Mouse (Mus musculus): ENCODE measurements at regions not wholly inside any gene's neighbourhood (a gene's known extent, or its start where the extent isn't known, plus 50 kb on each side); places are given as distances from the start of the nearest gene placed in this dataset.
A peak's percentile ranks its signal among the peaks of the same experiment; 100 is the strongest.

DNA sequence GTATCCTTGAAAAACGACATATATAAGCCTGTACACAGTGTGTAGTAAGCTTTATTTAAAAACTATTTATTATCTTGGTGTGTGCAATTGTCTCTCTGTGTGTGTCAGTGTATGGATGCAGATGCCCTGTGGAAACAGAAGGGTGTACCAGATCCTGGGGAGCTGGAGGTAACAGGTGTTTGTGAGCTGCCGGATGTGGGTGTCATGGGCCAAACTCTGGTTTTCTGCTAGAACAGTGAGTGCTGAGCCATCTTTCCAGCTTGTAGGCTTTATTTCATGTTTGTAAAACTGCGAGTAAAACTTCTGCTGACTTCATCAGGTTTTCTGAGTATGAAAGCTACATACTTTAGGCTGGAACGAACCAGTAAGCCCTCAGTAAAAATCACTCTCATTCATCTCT, 322.3 kb upstream of the Gm5148 start:
- no peak for DNase-seq (ENCODE audit: inconsistent ontology term)

- DNase-seq (ENCODE audit: inconsistent ontology term), result no peak
Measured at GRCm38 (mm10) chr3:38045989-38046388, 321.7 kb upstream of the Gm5148 start.

GRCm38 (mm10) chr3:38045523-38045922, 321.2 kb upstream of the Gm5148 start:
- DNase-seq (ENCODE audit: inconsistent ontology term), result peak; percentile 24

GRCm38 (mm10) chr3:38044338-38044737, 320.0 kb upstream of the Gm5148 start:
- DNase-seq (ENCODE audit: inconsistent ontology term), result no peak

- DNase-seq (ENCODE audit: inconsistent ontology term), result peak; percentile 86
Measured at GRCm38 (mm10) chr3:38042614-38043013, 318.3 kb upstream of the Gm5148 start.

DNA sequence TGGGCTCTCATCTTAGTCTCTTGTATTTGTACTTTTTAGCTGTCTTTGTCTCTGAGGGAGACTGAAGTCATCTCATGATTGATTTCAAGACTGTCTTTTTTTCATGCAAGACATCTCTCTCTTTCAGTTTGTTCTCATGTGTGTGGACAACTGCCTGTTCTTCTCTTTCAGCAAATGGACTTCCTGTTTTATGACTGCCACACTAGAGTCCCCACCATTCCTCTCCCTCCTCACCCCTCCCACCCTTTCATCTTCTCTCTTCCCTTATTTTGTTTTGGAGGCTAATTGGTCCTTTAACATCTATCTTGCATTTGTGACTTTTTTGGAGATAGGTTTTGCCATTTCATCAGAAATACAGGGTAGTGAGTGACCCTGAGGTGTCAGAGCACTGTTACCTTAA, 311.8 kb upstream of the Gm5148 start:
- DNase-seq (ENCODE audit: inconsistent ontology term), result no peak

DNA sequence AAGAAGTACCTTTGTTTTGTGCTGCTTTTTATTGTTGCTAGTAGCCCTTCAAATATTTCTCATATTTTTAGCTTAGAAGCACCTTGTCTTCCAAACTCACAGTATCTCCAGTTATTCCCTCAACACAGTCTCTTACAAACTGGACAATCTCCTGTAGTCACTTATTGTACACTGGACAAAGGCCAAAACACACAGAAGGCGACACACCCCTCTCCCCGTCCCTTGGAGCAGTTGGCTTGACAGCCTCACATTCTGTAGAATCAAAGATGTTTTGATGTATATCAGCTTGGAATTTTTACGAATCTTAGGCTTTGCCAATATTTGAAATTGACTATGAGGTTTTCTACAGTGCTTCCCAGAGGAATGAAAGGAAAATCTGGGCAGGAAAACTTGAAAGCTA, 309.8 kb upstream of the Gm5148 start:
- no peak for DNase-seq (ENCODE audit: inconsistent ontology term)

DNA sequence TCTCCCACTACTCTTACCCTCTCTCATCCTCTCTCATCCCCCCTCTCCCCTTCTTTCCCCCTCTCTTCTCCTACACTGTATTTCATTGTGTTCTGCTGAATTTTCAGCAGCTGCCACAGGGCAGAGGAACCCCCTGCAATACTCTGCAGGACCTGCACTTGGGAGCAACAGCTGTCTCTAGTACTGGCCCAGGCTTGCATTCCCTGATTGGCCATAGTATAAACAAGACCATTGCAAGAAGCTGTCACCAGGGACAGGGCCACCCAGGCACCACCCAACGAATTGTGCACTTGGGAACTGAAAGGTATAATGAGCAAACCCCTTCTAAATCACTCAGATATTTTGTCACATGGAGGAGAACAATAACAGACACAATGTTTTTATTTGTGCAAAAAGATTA, 290.5 kb upstream of the Gm5148 start:
- DNase-seq (ENCODE audit: inconsistent ontology term), result no peak

DNA sequence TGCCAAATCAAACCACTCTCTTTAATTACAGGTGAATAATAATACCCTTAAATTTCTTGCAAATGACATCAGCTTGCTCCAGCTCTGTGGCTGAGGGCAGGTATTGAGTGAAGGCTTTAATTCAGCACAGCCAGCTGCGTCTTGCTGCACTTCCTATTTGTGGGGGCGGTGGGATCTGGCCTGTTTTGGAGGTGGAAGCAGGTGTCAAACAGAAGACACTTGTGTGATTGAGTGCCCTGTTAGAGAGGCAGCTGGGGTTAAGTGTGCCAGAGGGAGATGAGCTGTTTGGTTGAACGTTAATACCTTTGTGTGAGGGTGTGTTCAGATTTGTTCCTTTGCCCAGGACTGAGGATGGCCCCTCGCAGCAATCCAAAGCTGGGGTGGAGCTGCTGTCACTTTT, 284.9 kb upstream of the Gm5148 start:
- DNase-seq (ENCODE audit: inconsistent ontology term), result no peak

DNA sequence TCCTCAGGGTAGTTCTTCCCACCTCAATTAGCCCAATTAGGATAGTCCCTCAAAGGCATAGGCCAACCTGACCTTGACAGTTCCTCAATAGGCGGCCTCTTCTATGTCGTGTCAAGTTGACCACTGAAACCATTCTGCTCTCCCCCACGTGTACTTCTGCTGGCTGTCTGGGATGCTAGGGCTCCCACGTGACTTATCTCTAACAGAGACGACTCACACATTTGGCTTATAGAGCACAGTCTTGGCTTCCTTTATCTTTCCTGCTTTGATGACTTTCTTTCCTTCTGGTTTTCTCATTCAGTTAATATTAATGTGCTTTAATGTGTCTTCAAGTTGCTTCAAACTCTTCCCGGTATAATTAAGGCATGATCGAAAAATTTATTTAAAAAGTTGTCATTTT, 284.0 kb upstream of the Gm5148 start:
- DNase-seq (ENCODE audit: inconsistent ontology term), result no peak

- DNase-seq (ENCODE audit: inconsistent ontology term), result no peak
Measured at GRCm38 (mm10) chr3:38007626-38008025, 283.3 kb upstream of the Gm5148 start.

- no peak for DNase-seq (ENCODE audit: inconsistent ontology term)
Measured at GRCm38 (mm10) chr3:38002275-38002674, 278.0 kb upstream of the Gm5148 start.

- DNase-seq (ENCODE audit: inconsistent ontology term), result no peak
Measured at GRCm38 (mm10) chr3:37999779-38000178, 275.5 kb upstream of the Gm5148 start.

DNA sequence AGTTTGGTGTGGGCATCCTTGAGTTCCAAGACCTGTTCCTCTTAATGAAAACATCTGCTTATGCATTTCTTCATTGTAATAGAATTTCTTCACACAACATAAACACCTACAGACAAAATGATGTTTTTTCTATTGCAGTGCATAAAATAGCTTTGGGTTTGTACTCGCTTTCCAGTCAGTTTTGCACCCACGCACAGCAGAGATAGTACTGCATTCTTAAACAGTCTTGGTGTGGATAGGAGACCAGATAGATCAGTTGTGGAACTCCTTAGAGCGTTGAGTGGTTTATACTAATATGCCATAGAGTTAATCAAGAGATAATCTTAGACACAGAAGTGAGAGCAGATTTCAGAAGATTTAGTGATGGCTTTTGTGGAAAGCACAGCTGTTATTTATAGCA, 273.7 kb upstream of the Gm5148 start:
- DNase-seq (ENCODE audit: inconsistent ontology term), result no peak

DNA sequence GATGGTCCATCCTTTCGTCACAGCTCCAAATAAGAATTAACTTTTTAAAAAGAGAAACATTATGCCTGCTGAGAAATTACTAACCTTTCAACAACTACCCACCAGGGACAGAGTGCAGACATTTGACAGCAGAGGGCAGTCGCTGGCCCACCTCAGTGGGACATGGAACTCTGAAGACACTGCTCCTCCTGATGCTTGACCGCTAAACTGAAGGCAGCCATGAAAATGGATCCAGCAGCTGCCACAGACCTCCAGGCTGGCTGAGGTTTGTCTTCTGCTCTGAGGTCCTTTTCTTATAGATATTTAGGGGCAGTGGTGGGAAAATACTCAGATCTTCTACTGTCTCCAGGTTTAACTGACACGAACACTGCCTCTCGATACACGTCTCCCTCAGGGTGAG, 265.7 kb upstream of the Gm5148 start:
- DNase-seq (ENCODE audit: inconsistent ontology term), result no peak

- no peak for DNase-seq (ENCODE audit: inconsistent ontology term)
Measured at GRCm38 (mm10) chr3:37987775-37988505, 263.6 kb upstream of the Gm5148 start.

DNA sequence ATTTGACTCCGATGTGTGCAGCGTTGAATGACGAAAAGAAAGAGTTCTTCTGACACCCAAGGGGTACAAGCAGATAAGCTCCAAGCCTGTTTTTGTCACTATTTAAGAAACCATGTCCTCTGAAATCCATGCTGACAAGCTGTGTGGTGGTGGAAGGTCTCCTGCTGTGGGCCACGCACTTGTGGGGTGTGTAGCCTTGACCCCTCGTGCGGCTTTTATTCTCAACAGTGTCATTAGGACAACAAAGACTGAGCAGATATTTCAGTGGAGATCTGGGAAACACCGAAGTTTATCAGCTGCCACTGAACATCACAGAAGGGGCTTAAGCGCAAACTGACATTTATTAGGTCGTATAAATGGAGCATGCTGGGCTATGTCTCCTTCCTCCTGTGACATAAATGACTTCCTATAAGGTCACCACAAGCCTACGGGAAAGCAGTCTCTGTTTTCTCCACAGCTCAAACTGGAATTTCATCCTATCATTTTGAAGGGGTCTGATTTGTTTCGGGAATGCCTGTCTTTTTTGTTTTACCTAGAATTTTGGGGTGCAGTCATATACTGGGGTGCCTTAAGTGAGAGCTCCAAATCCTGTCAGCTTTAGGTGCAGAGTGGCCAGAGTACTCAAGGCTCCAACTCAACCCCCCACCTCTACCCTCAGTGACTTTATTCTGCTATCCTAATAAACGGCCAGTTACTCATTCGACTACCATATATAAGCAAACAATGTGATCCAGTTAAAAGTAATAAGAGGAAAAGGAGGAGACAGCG, 262.9 kb upstream of the Gm5148 start:
- DNase-seq (ENCODE audit: inconsistent ontology term), result no peak

GRCm38 (mm10) chr3:37984706-37985105, 260.4 kb upstream of the Gm5148 start:
- no peak for DNase-seq (ENCODE audit: inconsistent ontology term)

DNA sequence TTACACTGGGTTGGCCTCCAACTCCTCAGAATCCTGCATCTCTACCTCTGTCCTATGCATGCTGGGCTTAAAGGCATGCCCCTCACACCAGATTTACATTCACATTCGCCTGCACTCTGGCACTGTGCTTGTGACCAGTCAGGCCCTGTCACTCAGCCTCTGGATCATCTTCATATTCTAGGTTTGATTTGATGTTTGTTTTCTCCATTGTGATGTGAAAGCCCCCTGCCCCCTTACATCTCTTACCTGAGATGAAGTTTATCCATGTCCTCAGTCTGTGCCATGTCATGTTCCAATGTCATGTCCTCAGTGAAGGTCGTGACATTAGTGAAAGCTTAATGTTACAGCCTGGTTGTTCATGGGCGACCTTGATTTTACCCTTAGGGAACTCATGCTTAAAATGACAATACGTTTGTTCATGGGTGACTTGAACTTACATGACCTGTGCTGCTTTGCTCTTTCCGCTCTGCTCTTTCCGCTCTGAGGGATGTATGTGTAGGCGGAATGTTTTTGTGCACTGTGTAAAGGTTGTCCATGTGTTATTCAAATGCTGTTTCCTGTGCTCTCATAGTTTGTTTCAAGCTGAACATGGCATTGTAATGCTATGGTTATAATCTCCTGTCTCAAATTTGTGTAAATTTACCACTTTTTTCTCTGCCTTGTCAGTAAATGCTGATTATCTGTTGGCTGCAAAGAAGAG, 257.3 kb upstream of the Gm5148 start:
- no peak for DNase-seq (ENCODE audit: inconsistent ontology term)

- DNase-seq (ENCODE audit: inconsistent ontology term), result no peak
Measured at GRCm38 (mm10) chr3:37979871-37980270, 255.6 kb upstream of the Gm5148 start.

- DNase-seq (ENCODE audit: inconsistent ontology term), result peak; percentile 95
Measured at GRCm38 (mm10) chr3:37978481-37978880, 254.2 kb upstream of the Gm5148 start.

- DNase-seq (ENCODE audit: inconsistent ontology term), result no peak
Measured at GRCm38 (mm10) chr3:37977453-37977852, 253.2 kb upstream of the Gm5148 start.

DNA sequence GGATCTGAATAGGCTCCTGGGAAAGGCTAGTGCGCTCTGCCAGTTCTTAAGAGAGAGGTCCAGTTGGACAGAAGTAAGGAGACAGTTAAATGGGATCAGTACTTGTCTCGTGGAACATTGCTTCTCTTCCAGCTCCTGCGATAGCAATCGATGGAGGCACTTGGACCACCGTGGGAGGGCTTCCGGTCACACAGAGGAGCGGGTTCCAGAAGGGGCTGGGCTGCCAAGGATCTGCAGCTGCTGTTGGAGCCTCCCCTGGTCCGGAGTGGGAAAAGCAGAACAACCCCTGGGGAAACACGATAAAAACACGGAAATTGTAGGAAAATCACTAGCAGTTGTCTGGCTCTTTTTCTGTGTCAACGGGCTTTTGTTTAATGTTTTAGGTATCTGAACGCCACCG, 252.3 kb upstream of the Gm5148 start:
- DNase-seq (ENCODE audit: inconsistent ontology term), result peak; percentile 43
